Mouse (Mus musculus) ovary, postnatal 10 days (tissue): Measurements from ENCODE around the gene Gpatch3.

ENCODE experiments used
- DNase-seq: peaks from one replicate; pipeline ENCODE4 v3.0.0; 2022; ENCODE audit warnings: low spot score

Gpatch3 gene

DNA sequence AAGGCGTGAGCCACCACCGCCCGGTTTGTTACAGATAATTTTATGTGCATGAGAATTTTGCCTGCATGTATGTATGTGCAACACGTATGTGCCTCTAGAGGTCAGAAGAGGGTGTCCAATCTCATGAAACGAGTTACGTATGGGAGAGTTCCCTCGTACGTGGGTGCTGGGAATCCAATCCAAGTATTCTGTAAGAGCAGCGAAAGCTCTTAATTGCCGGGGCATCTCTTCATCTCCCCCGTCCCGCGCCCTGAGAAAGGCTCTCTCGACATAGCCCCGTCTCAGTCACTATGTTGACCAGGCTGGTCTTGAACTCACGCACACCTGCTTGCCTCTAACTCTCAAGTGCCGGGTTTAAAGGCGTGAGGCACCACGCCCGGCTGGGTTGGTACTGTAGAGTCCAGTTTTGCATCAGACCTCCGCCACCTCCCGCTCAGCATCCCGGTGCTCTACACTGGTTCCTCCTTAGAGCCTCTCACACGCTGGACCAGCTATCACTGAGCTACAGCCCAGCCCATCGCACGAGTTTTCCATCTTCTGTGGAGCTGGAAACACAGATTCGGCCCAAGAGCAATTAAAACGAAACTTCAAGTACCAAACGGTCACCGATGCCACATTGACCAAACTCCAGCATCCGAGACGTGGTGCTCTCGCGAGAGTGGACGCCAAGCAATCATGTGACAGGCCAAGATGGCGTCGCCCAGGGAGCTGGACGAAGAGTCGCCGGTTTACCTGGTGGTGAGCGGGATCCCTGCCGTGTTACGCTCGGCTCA lies at the start of gene Gpatch3:
TSS of gene Gpatch3 (plus strand) at position 676 of the 773 bp plus-strand sequence.
- peak; percentile 80 for DNase-seq

DNA sequence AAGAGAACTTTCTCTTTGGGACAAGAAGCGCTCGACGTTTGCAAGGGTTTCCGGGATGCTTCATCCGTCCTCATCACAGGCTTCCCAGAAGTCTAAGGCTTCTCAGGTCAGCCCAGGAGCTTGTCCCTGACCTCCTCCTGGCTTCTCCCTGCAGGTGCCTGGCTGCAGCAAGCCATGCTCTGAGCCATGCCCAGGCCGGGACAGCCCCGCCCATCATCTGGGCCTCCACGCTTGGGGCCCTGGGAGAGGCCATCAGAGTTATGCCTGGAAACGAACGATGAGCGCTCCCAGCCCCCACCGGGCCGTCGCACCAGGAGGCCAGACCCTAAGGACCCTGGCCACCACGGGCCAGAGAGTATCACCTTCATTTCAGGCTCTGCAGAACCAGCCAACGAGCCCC lies 46.8 kb upstream of the Gpatch3 start:
- DNase-seq = no peak

DNA sequence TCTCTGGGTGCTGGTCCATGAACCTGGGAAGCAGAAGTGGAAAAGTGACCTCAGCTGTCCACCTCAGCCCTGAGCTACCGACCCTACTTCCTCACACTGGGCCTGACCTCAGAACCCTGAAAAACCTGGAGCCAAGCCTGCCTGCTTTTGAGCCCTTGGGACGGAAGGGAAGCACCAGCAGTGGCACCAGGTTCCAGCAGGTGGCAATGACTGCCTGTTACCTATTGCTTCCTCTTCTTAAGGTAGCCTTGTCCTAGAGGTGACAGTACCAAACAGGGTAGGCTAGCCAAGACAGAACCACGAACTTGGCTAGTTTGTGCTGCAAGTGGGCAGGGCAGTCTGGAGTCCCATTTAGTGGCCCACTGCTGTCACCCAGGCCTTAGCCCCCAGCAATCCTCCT lies 41.8 kb upstream of the Gpatch3 start:
- DNase-seq = no peak

DNA sequence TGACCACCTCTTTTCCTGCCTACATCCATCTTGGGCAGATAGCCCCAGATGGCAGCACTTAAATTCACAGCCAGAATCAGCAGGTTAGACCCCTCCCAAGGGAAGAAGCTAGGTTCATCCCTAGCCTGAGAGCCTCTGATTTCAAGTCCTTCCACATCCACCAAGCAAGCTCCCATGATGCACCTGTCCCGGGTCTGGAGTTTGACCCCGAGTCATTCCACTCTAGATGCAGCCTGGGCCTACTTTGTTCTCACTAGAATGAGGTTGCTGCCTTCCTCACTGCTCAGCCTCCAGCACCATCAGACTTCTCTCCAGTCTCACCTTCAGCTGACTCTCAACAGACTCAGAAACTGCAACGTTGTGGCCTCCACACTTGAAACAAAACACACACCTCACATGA lies 38.5 kb upstream of the Gpatch3 start:
- DNase-seq = no peak

DNA sequence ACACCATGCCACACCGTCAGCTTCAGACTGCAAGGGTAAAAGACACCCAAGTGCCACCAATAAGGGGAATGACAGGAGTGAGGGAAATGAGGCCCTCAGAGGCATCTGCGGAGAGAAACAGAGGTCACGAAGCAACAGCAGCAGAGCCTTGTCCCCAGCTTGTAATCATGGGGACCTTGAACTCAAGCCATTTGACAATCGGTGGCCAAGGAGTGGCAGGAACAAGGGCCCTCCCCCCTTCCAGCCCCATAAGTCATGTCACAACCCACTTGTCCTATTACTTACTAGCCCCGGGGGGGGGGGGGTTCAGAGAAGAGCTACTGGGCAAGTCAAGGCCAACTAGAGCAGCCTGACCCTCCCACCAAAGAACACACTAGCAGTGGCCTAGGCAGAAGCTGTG lies 37.9 kb upstream of the Gpatch3 start:
- DNase-seq = no peak

DNA sequence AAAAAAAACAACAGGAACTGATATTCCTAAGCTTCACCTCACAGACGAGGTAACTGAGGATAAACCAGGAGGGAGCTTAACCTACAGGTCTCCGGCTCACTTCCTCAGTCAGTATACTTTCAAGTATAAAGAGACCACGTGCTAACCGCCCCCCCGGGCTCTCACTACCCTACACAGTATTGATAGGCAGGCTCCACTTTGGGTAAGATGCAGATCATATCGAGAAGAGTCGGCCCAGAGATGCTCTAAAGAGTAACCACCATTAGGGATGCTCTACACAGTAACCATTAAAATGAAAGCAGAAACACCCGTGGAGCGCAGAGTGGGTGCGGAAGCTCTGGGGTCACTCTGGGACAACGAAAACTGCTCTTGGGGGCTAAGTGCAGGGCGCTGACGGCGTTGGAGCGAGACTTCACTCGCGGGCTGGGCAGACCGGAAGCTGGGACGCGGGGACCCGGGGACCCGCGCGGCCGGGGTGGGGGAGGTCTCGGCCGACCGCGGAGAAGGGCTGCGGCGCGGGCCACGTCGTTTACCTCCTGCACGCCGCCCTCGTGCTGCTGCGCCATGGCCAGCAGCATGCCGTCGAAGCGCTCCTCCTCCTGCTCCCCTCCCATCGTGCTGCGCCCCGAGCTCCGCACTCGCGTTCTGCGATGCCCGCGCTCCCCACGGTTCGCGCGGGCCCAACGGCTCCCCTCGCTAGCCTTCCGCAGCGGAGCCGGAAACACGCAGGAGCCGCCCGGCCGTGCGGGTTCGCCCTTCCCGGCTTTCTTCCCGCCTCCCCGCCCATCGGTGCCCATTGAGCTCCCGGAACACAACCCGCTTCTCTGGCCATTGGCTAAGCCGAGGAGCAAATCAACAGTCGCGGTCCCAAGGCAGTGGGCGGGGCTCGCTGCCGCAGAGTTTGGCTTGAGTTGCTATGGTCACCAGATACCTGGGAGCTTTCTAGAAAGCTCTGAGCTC lies 29.0 kb upstream of the Gpatch3 start, which contains the start of gene Nudc:
TSS of gene Nudc (minus strand) at position 725 of the 960 bp plus-strand sequence.
- peak; percentile 85 for DNase-seq

DNA sequence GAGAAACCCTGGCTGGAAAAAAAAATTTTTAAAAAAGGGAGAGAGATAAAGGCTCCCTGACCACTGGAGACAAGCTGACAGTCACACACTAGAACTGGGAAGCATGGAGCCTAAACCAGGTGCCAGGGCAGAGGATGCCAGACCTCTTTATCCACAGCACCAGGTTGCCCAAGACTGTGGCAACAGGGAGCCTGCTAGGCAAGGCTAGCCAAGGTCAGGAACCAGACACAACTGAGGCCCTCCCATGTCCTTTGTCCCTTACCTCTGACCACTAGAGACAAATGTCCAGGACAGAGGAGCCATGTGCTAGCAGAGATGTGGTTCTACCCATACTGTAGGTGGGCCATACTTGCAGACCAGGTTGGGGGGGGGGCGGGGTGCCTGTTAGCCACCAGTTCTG lies 22.5 kb upstream of the Gpatch3 start:
- DNase-seq = no peak

DNA sequence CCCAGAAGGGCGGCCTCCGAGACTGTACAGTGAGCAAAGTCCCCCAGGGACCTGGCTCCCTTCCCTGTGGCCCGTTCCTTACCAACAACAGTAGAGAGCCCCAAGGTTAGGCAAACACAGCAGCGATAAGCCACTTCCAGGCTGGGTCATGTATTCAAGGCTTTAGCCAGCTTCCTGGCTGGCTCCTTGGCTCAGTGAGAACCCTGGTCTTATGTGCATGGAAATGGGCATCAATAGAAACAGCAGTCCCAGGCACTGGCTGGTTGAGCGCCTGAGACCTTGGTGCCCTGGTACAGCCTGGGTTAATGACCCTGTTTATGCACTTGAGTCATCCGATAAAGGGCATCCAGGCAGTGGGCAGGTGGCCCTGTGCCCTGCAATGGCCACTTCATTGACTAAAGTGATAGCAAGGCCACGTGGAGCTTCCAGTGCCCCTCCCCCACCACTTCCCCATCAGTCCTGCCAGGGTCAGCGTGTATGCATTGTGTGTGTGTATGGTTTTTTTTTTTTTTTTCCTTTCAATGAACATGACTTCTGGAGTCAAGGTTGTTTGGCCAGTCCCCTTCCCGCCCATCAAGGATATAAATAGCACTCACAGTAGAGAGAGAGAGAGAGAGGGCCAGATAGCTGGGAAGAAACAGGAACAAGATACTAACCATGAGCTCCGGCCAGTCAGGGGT lies 21.6 kb upstream of the Gpatch3 start, which contains the start of gene Nr0b2:
TSS of gene Nr0b2 (plus strand) at position 609 of the 680 bp plus-strand sequence.
- DNase-seq = no peak

DNA sequence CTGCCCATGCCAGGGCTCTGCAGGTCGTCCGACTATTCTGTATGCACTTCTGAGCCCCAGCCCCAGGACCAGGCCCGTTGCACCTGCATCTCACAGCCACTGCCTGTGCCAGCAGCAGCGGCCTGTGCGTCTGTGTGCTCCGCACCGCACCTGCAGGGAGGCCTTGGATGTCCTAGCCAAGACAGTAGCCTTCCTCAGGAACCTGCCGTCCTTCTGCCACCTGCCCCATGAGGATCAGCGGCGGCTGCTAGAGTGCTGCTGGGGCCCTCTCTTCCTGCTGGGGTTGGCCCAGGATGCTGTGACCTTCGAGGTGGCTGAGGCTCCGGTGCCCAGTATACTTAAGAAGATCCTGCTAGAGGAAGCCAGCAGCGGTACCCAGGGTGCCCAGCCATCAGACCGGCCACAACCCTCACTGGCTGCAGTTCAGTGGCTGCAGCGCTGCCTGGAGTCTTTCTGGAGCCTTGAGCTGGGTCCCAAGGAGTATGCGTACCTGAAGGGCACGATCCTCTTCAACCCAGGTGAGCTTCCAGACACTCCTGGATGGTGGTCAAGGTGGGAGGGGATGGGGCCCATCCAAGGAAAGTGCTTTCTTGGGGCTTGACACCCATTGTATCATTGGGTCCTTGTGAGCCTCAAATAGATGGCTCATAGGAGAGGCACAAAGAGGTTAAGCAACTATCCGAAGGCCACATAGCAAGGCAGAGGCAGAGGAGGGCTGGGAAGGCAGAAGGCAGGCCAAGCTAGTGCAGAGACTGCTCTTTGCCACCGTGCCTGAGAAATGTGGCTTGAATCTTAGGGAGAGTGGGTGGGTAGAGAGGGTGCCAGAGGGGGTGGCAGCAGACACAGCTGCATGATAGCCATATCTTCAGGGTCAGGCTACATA lies 20.9 kb upstream of the Gpatch3 start:
- DNase-seq = no peak

DNA sequence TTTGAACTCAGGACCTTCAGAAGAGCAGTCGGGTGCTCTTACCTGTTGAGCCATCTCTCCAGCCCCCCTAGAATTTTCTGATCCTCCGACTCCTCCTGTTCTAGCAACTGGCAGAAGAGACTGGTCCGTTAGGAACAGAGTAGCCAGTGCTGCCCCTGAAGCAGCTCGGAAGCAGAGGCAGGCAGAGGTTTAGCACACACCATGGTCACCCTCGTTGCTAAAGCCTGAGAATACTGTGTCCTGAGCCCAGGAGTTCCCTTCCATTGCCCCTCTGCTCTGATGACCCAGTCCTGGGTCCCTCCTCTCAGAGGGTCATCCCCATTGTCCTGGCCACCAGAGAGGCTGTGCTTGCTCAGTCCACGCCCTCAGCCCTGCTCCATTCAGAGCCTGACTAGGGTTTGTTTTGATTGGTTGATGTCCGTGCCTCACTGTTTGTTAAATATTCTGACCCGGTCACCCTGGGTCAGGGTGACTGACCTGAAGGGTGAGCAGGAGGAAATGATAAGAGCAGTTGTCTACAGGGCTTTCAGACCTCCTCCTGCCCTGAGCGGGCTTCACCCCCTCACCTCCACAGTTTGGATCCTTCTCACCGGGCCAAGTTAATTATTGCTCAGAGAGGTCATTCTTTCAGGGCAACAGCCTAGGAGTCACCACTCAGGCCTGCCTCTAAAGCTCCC lies 17.4 kb upstream of the Gpatch3 start:
- DNase-seq = no peak

DNA sequence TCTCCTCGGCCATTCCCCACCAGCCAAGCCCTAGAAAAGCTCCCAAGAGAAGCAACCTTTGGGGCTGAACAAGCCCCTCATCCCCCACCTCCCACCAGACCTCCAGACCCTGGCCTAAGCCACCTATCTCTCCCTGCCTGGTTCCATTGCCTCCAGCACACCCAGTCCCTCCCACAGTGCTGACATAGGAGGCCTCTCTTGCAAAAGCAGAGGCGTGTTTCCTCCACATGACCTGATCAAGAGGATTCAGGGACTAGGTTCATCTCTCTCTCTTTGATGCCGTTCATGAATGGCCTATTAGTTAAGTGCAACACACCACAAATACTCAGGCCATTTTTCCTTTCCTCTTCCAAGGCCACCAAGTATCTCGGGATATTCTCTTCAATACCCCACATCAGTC lies 14.7 kb upstream of the Gpatch3 start:
- DNase-seq = no peak

DNA sequence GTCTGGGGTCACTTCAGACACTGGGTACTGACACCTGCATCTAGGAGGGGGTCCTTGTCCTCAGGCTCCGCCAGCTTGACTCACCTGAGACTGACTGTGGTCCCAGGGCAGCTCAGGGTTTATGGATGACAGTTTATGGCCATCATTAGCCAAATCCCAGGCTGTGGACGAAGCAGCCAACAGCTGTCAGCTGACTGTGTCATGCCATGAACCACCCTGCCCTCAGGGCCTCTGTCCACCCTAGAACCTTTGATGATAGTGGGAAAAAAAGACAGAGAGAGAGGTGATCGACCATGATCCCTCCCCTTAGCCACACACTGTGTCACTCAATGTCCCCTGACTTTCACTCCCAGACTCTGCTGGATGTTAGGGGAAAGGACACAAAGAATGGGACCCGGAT lies 12.9 kb upstream of the Gpatch3 start:
- no peak for DNase-seq

DNA sequence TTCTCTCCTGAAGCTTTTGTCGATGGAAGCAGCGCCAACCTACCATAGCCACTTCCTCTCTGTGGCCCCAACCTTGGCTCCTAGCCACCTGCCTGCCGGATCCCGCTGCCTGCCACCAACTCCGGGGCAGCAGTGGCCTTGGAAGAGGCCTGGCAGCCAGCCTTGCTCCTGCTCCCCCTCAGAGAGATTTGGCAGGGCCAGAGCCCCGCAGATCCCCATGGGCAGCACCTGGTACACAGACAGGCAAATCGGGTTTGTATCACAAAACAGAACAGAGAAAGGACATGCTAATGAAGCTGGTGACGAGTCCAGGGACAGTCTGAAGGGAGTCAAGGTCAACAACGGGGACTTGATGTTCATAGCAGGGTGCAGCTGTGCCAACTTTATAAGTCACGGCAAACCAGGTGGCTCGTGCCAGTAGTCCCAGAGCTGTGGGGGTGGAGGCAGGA lies 11.4 kb upstream of the Gpatch3 start:
- no peak for DNase-seq

DNA sequence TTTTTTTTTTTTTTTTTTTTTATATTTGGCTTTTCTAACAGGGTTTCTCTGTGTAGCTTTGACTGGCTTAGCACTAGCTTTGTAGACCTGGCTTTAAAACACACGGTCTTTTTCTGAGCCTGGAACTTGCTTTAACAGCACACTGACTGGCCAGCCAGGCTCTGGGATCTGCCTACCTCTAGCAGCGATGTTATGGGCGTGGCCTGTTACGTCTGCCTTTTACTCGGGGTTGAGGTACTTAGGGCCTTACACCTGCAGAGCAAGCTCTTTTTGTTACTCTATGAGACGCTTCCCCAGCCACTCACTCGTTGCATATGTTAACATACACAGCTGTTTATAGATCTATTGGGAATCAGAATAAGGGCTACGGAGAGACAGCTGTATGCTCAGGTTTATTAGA lies 7.3 kb upstream of the Gpatch3 start:
- no peak for DNase-seq

DNA sequence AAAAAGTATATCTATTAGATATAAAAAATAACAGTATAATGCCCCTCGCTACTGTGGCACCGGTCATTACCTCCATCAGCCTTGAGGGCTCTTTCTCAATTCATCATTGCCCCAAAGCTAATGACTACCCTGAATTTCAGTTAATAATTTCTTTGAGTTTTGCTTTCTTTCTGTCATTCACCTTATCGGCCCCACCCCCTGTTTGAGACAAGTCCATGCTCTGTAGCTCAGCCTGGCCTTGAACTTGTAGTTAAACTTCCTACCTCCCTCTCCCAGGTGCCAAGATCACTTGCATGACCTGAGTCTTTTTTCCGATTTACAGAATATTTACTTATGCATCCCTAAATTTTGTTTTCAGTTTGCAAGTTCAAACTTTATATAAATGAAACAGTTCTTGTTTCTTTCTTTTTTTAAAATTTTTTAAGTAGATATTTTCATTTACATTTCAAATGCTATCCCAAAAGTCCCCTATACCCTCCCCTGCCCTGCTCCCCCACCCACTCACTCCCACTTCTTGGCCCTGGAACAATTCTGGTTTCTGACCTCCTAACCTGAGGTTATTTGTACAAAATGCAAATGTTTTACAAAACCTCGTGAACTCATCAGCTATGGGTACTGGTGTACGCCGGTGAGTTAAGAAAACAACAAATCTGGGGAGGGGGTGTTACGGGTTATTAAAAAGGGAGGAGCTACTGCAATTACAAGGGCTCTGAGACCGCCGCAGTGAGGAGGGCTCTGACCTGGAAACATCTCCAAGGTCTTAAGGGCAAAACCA lies 5.1 kb upstream of the Gpatch3 start:
- no peak for DNase-seq

DNA sequence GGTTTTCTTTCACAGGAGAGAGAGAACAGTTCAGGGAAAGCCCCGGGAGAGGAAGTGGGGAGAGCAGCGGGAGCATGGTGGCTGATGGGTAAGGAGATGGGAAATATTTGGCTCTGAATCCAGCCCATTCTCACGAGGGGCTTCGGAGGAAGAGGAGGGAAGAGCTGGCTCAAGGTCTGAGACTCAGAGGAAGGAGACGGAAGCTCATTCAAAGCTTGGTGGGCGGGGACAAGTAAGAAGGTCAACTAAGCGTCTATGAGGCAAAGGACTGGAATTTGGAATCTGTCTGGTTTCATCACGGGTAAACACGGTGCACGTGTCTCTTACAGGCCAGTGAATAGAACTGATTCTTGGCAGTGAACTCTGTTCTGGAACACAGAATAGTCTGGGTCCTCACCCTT lies 4.5 kb upstream of the Gpatch3 start:
- DNase-seq = no peak

DNA sequence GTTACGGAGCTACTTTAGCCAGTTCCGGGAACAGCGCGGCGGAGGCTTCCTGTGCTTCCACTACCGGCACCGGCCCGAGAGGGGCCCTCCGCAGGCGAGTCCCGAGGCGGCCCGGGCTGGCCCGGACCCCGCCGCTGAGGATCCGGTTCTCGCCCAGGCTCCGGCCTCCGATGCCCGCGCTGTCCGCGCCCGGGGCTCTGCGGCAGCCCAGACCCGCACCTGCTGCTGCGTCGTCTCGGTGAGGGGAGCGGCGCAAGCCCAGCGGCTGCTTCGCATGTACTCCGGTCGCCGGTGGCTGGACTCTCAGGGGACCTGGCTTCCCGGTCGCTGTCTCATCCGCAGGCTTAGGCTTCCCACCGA lies 278 bp downstream of the Gpatch3 start:
- DNase-seq = no peak

DNA sequence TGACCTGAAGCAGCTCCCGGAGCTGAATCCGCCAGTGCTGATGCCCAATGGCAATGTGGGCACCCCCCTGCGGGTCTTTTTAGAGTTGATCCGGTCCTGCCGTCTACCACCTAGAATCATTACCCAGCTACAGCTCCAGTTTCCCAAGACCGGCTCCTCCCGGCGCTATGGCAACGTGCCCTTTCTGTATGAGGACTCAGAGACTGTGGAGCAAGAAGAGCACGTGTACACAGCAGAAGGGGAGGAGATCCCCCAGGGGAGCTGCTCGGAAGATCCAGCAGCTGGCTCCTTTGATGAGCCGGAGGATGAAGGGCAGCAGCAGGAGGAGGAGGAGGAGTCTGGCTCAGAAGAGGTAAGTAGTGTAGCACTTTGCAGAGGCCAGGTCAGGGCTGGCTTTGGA lies 3.4 kb downstream of the Gpatch3 start:
- no peak for DNase-seq

DNA sequence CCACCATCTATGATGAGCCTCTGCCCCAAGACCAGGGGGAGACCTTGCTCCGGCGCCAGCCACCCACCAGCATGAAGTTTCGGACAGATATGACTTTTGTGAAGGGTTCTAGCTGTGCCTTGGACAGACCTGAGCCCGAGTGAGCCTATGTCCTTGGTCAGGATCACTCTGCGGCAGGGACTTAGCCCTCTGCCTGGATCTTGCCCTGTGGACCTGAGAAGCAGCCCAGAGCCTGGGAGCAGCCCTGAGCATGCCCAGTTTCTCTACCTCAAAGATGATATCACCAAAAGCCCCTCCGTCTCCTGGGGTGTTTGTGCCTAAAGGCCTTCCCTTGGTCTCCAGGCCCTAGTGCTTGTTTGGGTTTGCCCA lies 9.1 kb downstream of the Gpatch3 start:
- DNase-seq = no peak
